Mouse (Mus musculus): ENCODE results near the gene Nt5c3b.

DNA sequence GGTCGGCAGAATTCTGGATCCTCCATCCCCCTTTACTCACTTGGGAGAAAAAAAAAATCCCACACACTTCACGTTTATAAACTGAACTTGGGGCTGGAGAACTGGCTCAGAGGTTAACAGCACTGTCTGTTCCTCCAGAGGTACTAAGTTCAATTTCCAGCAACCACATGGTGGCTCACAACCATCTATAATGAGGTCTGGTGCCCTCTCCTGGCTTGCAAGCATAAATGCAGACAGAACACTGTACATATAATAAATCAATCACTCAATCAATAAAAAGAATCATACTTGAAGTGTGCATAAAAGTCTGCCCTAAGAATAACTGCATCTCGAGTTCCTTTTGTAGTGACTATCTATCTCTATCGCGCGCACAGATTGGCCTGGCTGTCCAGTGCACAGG lies 49.3 kb upstream of the Nt5c3b start:
- no peak for TF ChIP-seq MAFK (IDR thresholded peaks at IDR 0.05; ENCODE audit: insufficient read depth, low read depth, low read length)
- no peak for TF ChIP-seq CHD2 (IDR thresholded peaks at IDR 0.05; ENCODE audit: low read depth, low read length)
- no peak for TF ChIP-seq ZNF384 (IDR thresholded peaks at IDR 0.05; ENCODE audit: low read depth, low read length)
- no peak for TF ChIP-seq ZC3H11A (IDR thresholded peaks at IDR 0.05; ENCODE audit: borderline replicate concordance, low read depth, low read length)
